Mouse (Mus musculus) kidney, adult 2 months (tissue): Measurements from ENCODE around the gene Myadml2.

ENCODE experiments used
- CTCF ChIP-seq: fragments of 200-500 bp; conservative IDR thresholded peaks from 2 replicates; pipeline ENCODE4 v1.5.1; 2011; ENCODE audit warnings: low read depth, mild to moderate bottlenecking, control low read depth, low read length, moderate library complexity, mixed read lengths; ENCODE audit not compliant: insufficient read depth, insufficient read length
- POLR2A ChIP-seq: fragments of 200-500 bp; IDR thresholded peaks from one replicate; pipeline ENCODE4 v1.6.1; 2011; ENCODE audit warnings: low read depth, low read length, control low read depth

- no peak for TF ChIP-seq CTCF
- TF ChIP-seq POLR2A: no peak
Observed at GRCm38 (mm10) chr11:120598990-120599549, 48.9 kb downstream of the Myadml2 start.
